Mouse (Mus musculus) midbrain, embryonic 10.5 days (tissue): Measurements from ENCODE around the gene Rab15. TPM values are rescaled to one million over a fixed set of nuclear protein-coding genes. Genes with fewer than 3 reads are reported as not detected.

Experiments used
- DNase-seq: peaks from one replicate; pipeline ENCODE4 v3.0.0-alpha.2; 2017; ENCODE audit warnings: low spot score
- H3K27ac ChIP-seq: fragments of 300-500 bp; sonication (generic); replicated peaks from 2 replicates; pipeline ENCODE4 v1.5.1; 2016; ENCODE audit warnings: mild to moderate bottlenecking
- H3K27me3 ChIP-seq: fragments of 300-500 bp; sonication (generic); 2 replicates; pipeline ENCODE4 v1.6.1; 2016; ENCODE audit warnings: low read depth, mild to moderate bottlenecking; ENCODE audit not compliant: poor library complexity, severe bottlenecking
- H3K36me3 ChIP-seq: fragments of 300-500 bp; sonication (generic); 2 replicates; pipeline ENCODE4 v1.6.1; 2016; ENCODE audit warnings: mild to moderate bottlenecking, moderate library complexity
- H3K4me1 ChIP-seq: fragments of 300-500 bp; sonication (generic); 2 replicates; pipeline ENCODE4 v1.6.1; 2016
- H3K4me3 ChIP-seq: fragments of 300-500 bp; sonication (generic); 2 replicates; pipeline ENCODE4 v1.5.1; 2016; ENCODE audit warnings: mild to moderate bottlenecking, moderate library complexity
- H3K9me3 ChIP-seq: fragments of 300-500 bp; sonication (generic); replicated peaks from 2 replicates; pipeline ENCODE4 v1.6.1; 2016; ENCODE audit warnings: mild to moderate bottlenecking
- WGBS: fragments of 180-500 bp; shearing (Covaris S2); methylation state at CpG from one replicate; pipeline ENCODE4 v1.1.7; 2016; 5-methylcytosine and 5-hydroxymethylcytosine counted together
- polyA plus RNA-seq: library from polyadenylated mRNA; unstranded; fragments of >200 nt; fragmentation: Nextera tagmentation; extraction: Ambion mirVana; gene quantifications from 2 replicates; pipeline ENCODE4 v1.2.1, GENCODE M21; 2016

Rab15 gene
- polyA plus RNA-seq, 1 experiment from 2014 or later: 14.5 TPM

DNA sequence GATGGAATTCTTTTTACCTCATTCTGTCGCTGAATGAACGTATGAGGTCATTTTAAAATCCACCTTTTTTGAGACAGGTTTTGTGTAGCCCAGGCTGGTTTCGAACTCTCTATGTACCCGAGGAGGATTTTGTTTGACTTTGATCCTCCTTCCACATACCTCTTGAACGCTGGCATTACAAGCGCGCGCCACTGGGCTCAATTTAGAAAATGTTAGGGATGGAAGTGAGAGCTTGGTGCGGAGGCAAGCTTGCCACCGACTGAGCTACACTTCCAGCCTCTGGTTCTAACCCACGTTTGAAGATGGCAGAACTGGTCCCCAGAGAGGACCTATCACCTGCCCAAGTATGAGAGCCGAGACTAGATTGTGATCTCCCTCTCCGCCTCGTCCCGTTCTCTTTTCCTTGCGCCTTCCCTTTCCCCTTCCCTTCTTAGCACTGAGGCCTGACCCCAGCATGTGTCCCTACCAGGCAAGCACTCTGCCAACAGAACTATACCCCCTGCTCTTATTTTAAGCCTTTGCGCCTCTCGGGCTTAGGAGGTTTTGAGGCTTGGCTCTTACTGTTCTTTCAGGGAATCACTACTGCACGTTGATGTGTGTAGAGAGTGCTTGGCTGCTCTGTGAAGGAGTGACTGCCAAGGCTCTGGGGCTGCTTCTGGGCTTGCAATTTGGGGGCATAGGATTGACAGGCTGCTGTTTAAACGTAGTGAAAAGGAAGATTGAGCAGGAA, 56.6 kb downstream of the Rab15 start:
- H3K4me3 ChIP-seq: peak overlapping the region; percentile 80
- peak overlapping the region; percentile 95 for H3K27ac ChIP-seq
- peaks cover 14% of the 10 kb centered on the region for H3K4me1 ChIP-seq
- no peaks in the 10 kb centered on the region for H3K36me3 ChIP-seq
- H3K27me3 ChIP-seq: no peaks in the 10 kb centered on the region
- no peaks in the 10 kb centered on the region for H3K9me3 ChIP-seq
- DNase-seq: no peak
- 35% methylated on average over 20 of the region's 20 CpGs for WGBS

DNA sequence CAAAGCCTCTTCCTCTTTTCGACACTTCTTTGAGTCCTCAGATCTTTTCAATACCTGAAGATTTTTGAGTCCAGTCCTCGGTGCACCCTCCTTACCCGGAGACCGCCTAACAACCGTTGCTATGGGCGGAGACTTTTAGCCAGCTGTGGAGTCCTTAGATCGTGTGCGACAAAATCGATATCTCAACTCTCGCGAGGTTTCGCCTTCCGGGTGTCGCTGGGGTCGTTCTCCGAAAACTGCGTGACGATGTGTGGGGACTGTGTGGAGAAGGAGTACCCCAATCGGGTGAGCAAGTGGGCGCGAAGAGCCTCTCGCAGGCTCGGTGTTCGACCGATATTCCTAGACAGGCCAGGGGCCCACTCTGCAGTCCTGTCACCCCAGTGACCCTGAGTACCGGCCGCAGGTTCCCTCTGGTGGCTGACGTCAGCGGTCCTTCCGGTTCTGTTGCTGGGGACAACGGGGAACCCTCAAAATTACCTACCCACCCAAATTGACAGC, 57.3 kb downstream of the Rab15 start, which contains the start of the genes Churc1 and Fntb:
Gene Churc1, plus strand, starts transcription at position 185 of the 498 bp plus-strand sequence.
Gene Fntb, plus strand, starts transcription at position 236 of the 498 bp plus-strand sequence.
- WGBS: under 1% methylated on average over 31 of the region's 31 CpGs
- Histone ChIP-seq H3K27ac (peak within 1 kb of the TSS; percentile 95), H3K4me3 (peak within 1 kb of the TSS; percentile 80), H3K9me3 (no peaks in the 10 kb centered on the region), H3K4me1 (peaks cover 14% of the 10 kb centered on the region), H3K27me3 (no peaks in the 10 kb centered on the region), H3K36me3 (no peaks in the 10 kb centered on the region)
- DNase-seq: peak; percentile 93

DNA sequence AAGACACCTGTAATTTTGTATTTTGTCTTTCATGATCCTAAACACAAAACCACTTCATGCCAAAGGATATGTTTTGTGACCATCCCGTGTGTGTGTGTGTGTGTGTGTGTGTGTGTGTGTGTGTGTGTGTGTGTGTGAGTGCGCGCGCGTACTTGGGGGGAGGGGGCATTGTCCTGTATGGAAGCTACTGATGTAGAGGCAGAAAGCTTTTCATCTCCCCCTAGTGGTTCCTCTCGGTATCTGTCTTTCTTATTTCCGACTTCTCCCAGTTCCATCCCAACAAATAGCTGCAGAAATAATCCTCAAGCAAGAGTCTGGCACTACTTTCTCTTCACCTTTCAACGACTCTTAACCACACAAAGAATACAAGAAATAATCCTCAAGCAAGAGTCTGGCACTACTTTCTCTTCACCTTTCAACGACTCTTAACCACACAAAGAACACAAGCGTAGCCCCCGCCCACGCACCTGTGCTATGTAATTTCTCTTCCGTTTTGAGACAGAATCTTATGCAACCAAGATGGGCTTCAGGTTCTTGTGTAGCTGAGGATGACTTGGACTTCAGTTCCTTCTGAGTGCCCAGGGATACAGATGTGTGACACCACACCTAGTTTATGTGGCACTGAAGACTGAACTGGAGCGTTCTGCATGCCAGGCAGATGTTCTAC, 69.9 kb downstream of the Rab15 start:
- no peaks in the 10 kb centered on the region for H3K9me3 ChIP-seq
- WGBS: 48% methylated on average over 14 of the region's 14 CpGs

DNA sequence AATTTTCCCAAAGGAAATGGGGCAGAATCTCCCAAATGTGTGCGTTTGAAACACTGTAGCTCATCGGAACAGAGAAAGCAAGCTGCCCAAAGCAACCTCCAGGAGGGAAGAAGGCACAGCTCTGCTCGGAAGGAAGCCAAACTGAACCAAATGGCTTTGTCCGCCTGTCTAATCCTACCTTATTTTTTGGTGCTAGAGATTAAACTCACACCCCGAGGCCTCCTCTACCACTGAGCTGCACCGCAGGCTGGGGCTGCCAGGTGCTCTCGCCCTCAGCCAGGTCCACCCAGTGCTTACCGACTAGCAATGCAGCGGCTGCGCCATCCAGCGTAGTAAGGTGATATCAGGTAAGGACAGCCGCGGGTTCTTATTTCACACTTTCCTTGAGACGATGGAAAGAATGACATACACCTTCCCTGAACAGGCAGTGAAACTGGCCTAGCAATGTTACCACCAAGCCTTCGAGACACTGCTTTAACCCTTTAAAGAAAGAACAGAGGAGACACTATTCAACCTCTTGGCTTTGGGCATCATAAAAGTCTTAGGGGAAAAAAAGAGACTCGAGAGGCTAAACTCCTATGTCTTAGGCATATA, 71.7 kb downstream of the Rab15 start:
- 82% methylated on average over 16 of the region's 16 CpGs for WGBS
- DNase-seq: no peak
- Histone ChIP-seq H3K27ac (no peak overlapping the region), H3K4me1 (no peaks in the 10 kb centered on the region), H3K27me3 (no peaks in the 10 kb centered on the region), H3K9me3 (no peaks in the 10 kb centered on the region), H3K36me3 (no peaks in the 10 kb centered on the region), H3K4me3 (no peak overlapping the region)

More for the DNA sequence above, 69.9 kb downstream of the Rab15 start:
- no peaks in the 10 kb centered on the region for H3K36me3 ChIP-seq
- H3K27ac ChIP-seq: no peak overlapping the region
- H3K4me3 ChIP-seq: no peak overlapping the region
- no peaks in the 10 kb centered on the region for H3K27me3 ChIP-seq
- DNase-seq: peak; percentile 50
- H3K4me1 ChIP-seq: no peaks in the 10 kb centered on the region

Other genes starting within 250 kb of the Rab15 start
- gene Sptb, start 112.4 kb downstream of the Rab15 start, polyA plus RNA-seq: 3.7 and 3.8 TPM in 2 replicates
- 117 and 123 TPM in 2 replicates for gene Churc1, start 57.4 kb downstream of the Rab15 start, polyA plus RNA-seq
- gene Fntb, start 57.3 kb downstream of the Rab15 start, polyA plus RNA-seq: 49.4 and 49.9 TPM in 2 replicates
- gene Gpx2, start 27.4 kb downstream of the Rab15 start, polyA plus RNA-seq: not detected in 2 replicates
- gene Max, start 139.3 kb upstream of the Rab15 start, polyA plus RNA-seq: 10.5 and 11.3 TPM in 2 replicates